Mouse (Mus musculus): ENCODE data around the gene Nav2.

- TF ChIP-seq TCF12 (IDR thresholded peaks at IDR 0.05; ENCODE audit: insufficient read depth, poor library complexity, severe bottlenecking) (no peak), POLR2A (IDR thresholded peaks at IDR 0.05; ENCODE audit: insufficient read length, low read depth) (no peak), USF1 (IDR thresholded peaks at IDR 0.05; ENCODE audit: low read depth) (no peak), POLR2AphosphoS2 (IDR thresholded peaks at IDR 0.05; ENCODE audit: insufficient read length, low read depth) (no peak), MYOG (IDR thresholded peaks at IDR 0.05; ENCODE audit: control insufficient read depth in 1 of 3, insufficient read depth in 1 of 3, insufficient read length in 2 of 3, low read depth in 2 of 3) (no peak), TCF3 (IDR thresholded peaks at IDR 0.05; ENCODE audit: insufficient read length, low read depth) (no peak), CEBPB (IDR thresholded peaks at IDR 0.05; ENCODE audit: insufficient read depth, poor library complexity, severe bottlenecking) (no peak), MAX (IDR thresholded peaks at IDR 0.05; ENCODE audit: low read depth) (no peak), E2F4 (IDR thresholded peaks at IDR 0.05; ENCODE audit: insufficient read depth) (no peak), REST (IDR thresholded peaks at IDR 0.05; ENCODE audit: insufficient read depth, insufficient read length) (no peak), MYOD1 (IDR thresholded peaks at IDR 0.05; ENCODE audit: control insufficient read depth in 1 of 3, insufficient read length in 2 of 3, low read depth in 2 of 3) (no peak), SRF (IDR thresholded peaks at IDR 0.05; ENCODE audit: control insufficient read depth, insufficient read length, low read depth) (no peak)
Observed at GRCm38 (mm10) chr7:49382884-49383283, 474.4 kb downstream of the Nav2 start.
